Comparison of ENCODE assay signal across 20 mouse cellular contexts in the genomic region with DNA sequence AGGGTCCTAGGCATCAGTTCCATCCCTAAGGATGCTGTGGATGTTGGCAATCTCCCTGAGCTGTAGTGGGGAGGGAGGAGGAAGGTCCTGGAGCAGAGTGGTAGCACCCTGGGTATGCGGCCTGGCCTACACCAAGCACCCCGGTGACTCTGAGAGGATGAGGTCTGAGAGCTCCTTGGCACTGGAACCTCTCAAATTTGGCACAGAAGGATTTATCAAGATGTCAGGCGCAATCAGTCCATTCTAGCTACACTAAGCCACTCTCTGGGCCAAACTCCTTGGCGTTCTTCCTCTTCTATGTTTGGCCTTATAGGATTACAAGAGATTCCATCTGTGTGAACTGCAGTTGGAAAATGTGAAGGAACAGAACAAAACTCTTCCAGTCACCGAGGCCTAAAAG.
DNase-seq lines count a peak whose midpoint lies in the region; ATAC-seq and TF ChIP-seq lines count a peak whose summit lies in the region.
"Had no signal": no experiment of that assay in that cellular context is flagged by ENCODE, and none has a peak within 500 bp of the region (broad histone marks: within the 10 kb centered on the region; RNA-seq: fewer than 3 reads in every experiment).

No protein-coding gene starts in this region.

- H3K4me2 ChIP-seq in midbrain, postnatal 0 days (ENCODE audit: low read depth, low read length, poor library complexity, severe bottlenecking): no peak overlapping the region
- H3K4me2 ChIP-seq in midbrain, embryonic 14.5 days (ENCODE audit: low read length): no peak overlapping the region
- H3K4me2 ChIP-seq: heart, embryonic 15.5 days; hindbrain, embryonic 14.5 days; limb, embryonic 12.5 days; liver, embryonic 12.5 days; midbrain, embryonic 12.5 days had no signal

- 87% methylated on average over 5 of the region's 5 CpGs for WGBS in midbrain, postnatal 0 days
- 91% methylated on average over 5 of the region's 5 CpGs for WGBS in midbrain, embryonic 14.5 days

- H3K9me3 ChIP-seq in midbrain, postnatal 0 days (ENCODE audit: low read length): no peaks in the 10 kb centered on the region
- peaks cover 3% of the 10 kb centered on the region; the same call in 1 of the 2 replicates for H3K9me3 ChIP-seq in midbrain, embryonic 14.5 days (ENCODE audit: control insufficient read depth, low read length)
- H3K9me3 ChIP-seq: forebrain, embryonic 10.5 days; heart, embryonic 15.5 days; liver, embryonic 12.5 days; midbrain, embryonic 12.5 days had no signal

- DNase-seq in cerebellum, postnatal 4 days (ENCODE audit: low spot score in 2 of 2): no peak
- peak; percentile 29 for DNase-seq in midbrain, postnatal 0 days (ENCODE audit: low spot score)
- no peak for DNase-seq in midbrain, embryonic 14.5 days
- peak; percentile 86 for DNase-seq in cerebellum, adult 9-11 months
- no peak for DNase-seq in thymus, adult 18-20 months
- DNase-seq in adrenal gland, postnatal 36 days: no peak
- DNase-seq: adrenal gland, postnatal 14 days; heart, postnatal 36 days; kidney, adult 2 months; lung, adult 18-20 months; right cerebral cortex, postnatal 14 days; thymus, postnatal 25 days had no signal

- no peak overlapping the region for H3K9ac ChIP-seq in midbrain, postnatal 0 days (replicated peaks; ENCODE audit: low read length, poor library complexity, severe bottlenecking)
- H3K9ac ChIP-seq in midbrain, embryonic 14.5 days (replicated peaks; ENCODE audit: low read length): no peak overlapping the region
- H3K9ac ChIP-seq: heart, embryonic 15.5 days; hindbrain, embryonic 14.5 days; limb, embryonic 12.5 days; liver, embryonic 12.5 days; midbrain, embryonic 12.5 days had no signal

- peaks cover 15% of the 10 kb centered on the region; the same call in 1 of the 2 replicates for H3K36me3 ChIP-seq in midbrain, postnatal 0 days (ENCODE audit: insufficient read depth, low read length)
- H3K36me3 ChIP-seq in midbrain, embryonic 14.5 days (ENCODE audit: control insufficient read depth, insufficient read depth, low read length): peaks cover 11% of the 10 kb centered on the region
- H3K36me3 ChIP-seq: forebrain, embryonic 10.5 days; limb, embryonic 12.5 days; liver, embryonic 12.5 days had no signal

- no peaks in the 10 kb centered on the region for H3K27me3 ChIP-seq in midbrain, postnatal 0 days (ENCODE audit: insufficient read depth, low read length)
- H3K27me3 ChIP-seq in midbrain, embryonic 14.5 days (ENCODE audit: control insufficient read depth, insufficient read depth, low read length): no peaks in the 10 kb centered on the region
- H3K27me3 ChIP-seq: heart, embryonic 15.5 days; limb, embryonic 12.5 days; liver, embryonic 12.5 days; midbrain, embryonic 12.5 days had no signal

- H3K4me3 ChIP-seq in midbrain, postnatal 0 days (ENCODE audit: low read depth, low read length): no peak overlapping the region
- H3K4me3 ChIP-seq in midbrain, embryonic 14.5 days (replicated peaks; ENCODE audit: low read depth, low read length): no peak overlapping the region
- H3K4me3 ChIP-seq: forebrain, embryonic 10.5 days; heart, embryonic 15.5 days; limb, embryonic 12.5 days; liver, embryonic 12.5 days; midbrain, embryonic 12.5 days had no signal

- TF ChIP-seq CTCF in midbrain, postnatal 0 days (IDR thresholded peaks at IDR 0.05): no peak

- peak; percentile 59 for ATAC-seq in cerebellum, adult (ENCODE audit: insufficient number of reproducible peaks, low FRiP score, low TSS enrichment)
- ATAC-seq in midbrain, postnatal 0 days (ENCODE audit: low FRiP score): no peak
- no peak for ATAC-seq in midbrain, embryonic 14.5 days (ENCODE audit: low FRiP score, low TSS enrichment)
- ATAC-seq: liver, embryonic 12.5 days had no signal

- no peak overlapping the region for H3K27ac ChIP-seq in midbrain, postnatal 0 days (ENCODE audit: low read depth, low read length)
- no peak overlapping the region for H3K27ac ChIP-seq in midbrain, embryonic 14.5 days (replicated peaks; ENCODE audit: low read depth, low read length)
- H3K27ac ChIP-seq: forebrain, embryonic 10.5 days; heart, embryonic 15.5 days; hindbrain, embryonic 14.5 days; kidney, postnatal 0 days; limb, embryonic 12.5 days; liver, embryonic 12.5 days; midbrain, embryonic 12.5 days had no signal

- no peaks in the 10 kb centered on the region for H3K4me1 ChIP-seq in midbrain, postnatal 0 days (ENCODE audit: insufficient read depth, low read length)
- H3K4me1 ChIP-seq in midbrain, embryonic 14.5 days (ENCODE audit: control insufficient read depth, insufficient read depth, low read length): peaks cover 6% of the 10 kb centered on the region; the same call in 1 of the 2 replicates
- H3K4me1 ChIP-seq: forebrain, embryonic 10.5 days; midbrain, embryonic 12.5 days had no signal

Comparison
In these comparisons a context has a peak if more than half of its experiments do, and no peak if none do; other contexts are left out.
1. DNase-seq: peak in midbrain, postnatal 0 days (single experiment) and cerebellum, adult 9-11 months (single experiment); none in cerebellum, postnatal 4 days (0 of 2), midbrain, embryonic 14.5 days (single experiment), thymus, adult 18-20 months (0 of 2) and adrenal gland, postnatal 36 days (0 of 2).